Mouse (Mus musculus): ENCODE measurements at regions not wholly inside any gene's neighbourhood (a gene's known extent, or its start where the extent isn't known, plus 50 kb on each side); places are given as distances from the start of the nearest gene placed in this dataset.

GRCm38 (mm10) chr2:75158581-75158980, 333.0 kb downstream of the Mtx2 start:
- no peak for TF ChIP-seq CTCF (IDR thresholded peaks at IDR 0.05; ENCODE audit: extremely low read depth, insufficient read length, insufficient replicate concordance, low read depth, low read length)
- no peak for TF ChIP-seq POLR2A (IDR thresholded peaks at IDR 0.05; ENCODE audit: low read depth, low read length)

All from small intestine, adult 2 months (tissue).